ENCODE assay signal across 18 mouse cellular contexts in genomic region chr9:27180492-27180891, GRCm38 (mm10). TPM values are rescaled to one million over a fixed set of nuclear protein-coding genes. Genes with fewer than 3 reads are reported as not detected.
DNase-seq lines count a peak whose midpoint lies in the region; ATAC-seq and TF ChIP-seq lines count a peak whose summit lies in the region.
"Had no signal": no experiment of that assay in that cellular context is flagged by ENCODE, and none has a peak within 500 bp of the region (broad histone marks: within the 10 kb centered on the region; RNA-seq: fewer than 3 reads in every experiment).

No protein-coding gene starts in this region.

- no peak overlapping the region for H3K4me3 ChIP-seq in forebrain, postnatal 0 days (ENCODE audit: low read depth, low read length)
- no peak overlapping the region for H3K4me3 ChIP-seq in forebrain, embryonic 13.5 days
- no peak overlapping the region for H3K4me3 ChIP-seq in layer of hippocampus, adult 2 months
- H3K4me3 ChIP-seq in CH12.LX (replicated peaks in 1 of 3; ENCODE audit: low read depth in 2 of 3, low read length in 2 of 3, poor library complexity in 1 of 3) = no peak overlapping the region
- H3K4me3 ChIP-seq: heart, embryonic 13.5 days; neural tube, embryonic 12.5 days had no signal

- H3K9me3 ChIP-seq in forebrain, postnatal 0 days (ENCODE audit: low read length) = 0 out of 2 replicates have a peak, but pooled peaks cover 4% of the 10 kb centered on the region
- no peaks in the 10 kb centered on the region for H3K9me3 ChIP-seq in forebrain, embryonic 13.5 days (replicated peaks)
- peaks cover 3% of the 10 kb centered on the region for H3K9me3 ChIP-seq in CH12.LX (replicated peaks; ENCODE audit: low read length)
- H3K9me3 ChIP-seq: heart, embryonic 13.5 days; neural tube, embryonic 12.5 days had no signal

- peak; percentile 35 for TF ChIP-seq CTCF in forebrain, postnatal 0 days (IDR thresholded peaks at IDR 0.05; ENCODE audit: low read depth)
- peak; percentile 64 for TF ChIP-seq CTCF in layer of hippocampus, adult 2 months (conservative IDR thresholded peaks at IDR 0.05)
- TF ChIP-seq CTCF in CH12.LX (conservative IDR thresholded peaks at IDR 0.05 in 1 of 2, IDR thresholded peaks at IDR 0.05 in 1 of 2; ENCODE audit: low read depth in 2 of 2, low read length in 2 of 2) = peak in 1 of 2 experiments; percentile 64; a peak in 2 of 4 replicates

- no peak overlapping the region for H3K27ac ChIP-seq in forebrain, postnatal 0 days (ENCODE audit: low read depth, low read length)
- H3K27ac ChIP-seq in forebrain, embryonic 13.5 days = no peak overlapping the region
- no peak overlapping the region for H3K27ac ChIP-seq in layer of hippocampus, adult 2 months
- no peak overlapping the region for H3K27ac ChIP-seq in CH12.LX (ENCODE audit: insufficient read depth, low read depth)
- H3K27ac ChIP-seq: heart, embryonic 13.5 days; neural tube, embryonic 12.5 days had no signal

- no peak overlapping the region for H3K9ac ChIP-seq in forebrain, postnatal 0 days
- no peak overlapping the region for H3K9ac ChIP-seq in forebrain, embryonic 13.5 days
- no peak overlapping the region for H3K9ac ChIP-seq in CH12.LX (ENCODE audit: insufficient read depth, low read depth)
- H3K9ac ChIP-seq: heart, embryonic 13.5 days; neural tube, embryonic 12.5 days had no signal

- ATAC-seq in forebrain, postnatal 0 days = no peak; the same call in 1 of the 2 replicates
- ATAC-seq in forebrain, embryonic 13.5 days = no peak
- ATAC-seq: forebrain, embryonic 14.5 days had no signal

- no peaks in the 10 kb centered on the region for H3K4me1 ChIP-seq in forebrain, postnatal 0 days (ENCODE audit: insufficient read depth)
- peaks cover 4% of the 10 kb centered on the region for H3K4me1 ChIP-seq in forebrain, embryonic 13.5 days
- peaks cover 0 to 7% of the 10 kb centered on the region in 2 experiments; a peak in 2 of 4 replicates for H3K4me1 ChIP-seq in CH12.LX (ENCODE audit: control insufficient read depth in 1 of 2, insufficient read depth in 2 of 2)

- no peak overlapping the region for H3K4me2 ChIP-seq in forebrain, postnatal 0 days (ENCODE audit: low read depth)
- no peak overlapping the region for H3K4me2 ChIP-seq in forebrain, embryonic 13.5 days
- H3K4me2 ChIP-seq in CH12.LX (ENCODE audit: insufficient read depth, low read depth, poor library complexity, severe bottlenecking) = no peak overlapping the region
- H3K4me2 ChIP-seq: heart, embryonic 13.5 days; neural tube, embryonic 12.5 days had no signal

- TF ChIP-seq RAD21 in CH12.LX (IDR thresholded peaks at IDR 0.05; ENCODE audit: low read depth, low read length) = peak; percentile 68

- dilution Hi-C loops in CH12.LX (cut with MboI; ENCODE audit: extremely low pct_ligation_motif_present, extremely low pct_unique_long_range_greater_than_20kb, low sequenced_read_pairs) = no loop called here

- in situ Hi-C loops in CH12.LX (cut with MboI; ENCODE audit: low pct_ligation_motif_present, low pct_unique_long_range_greater_than_20kb, low sequenced_read_pairs) = no loop called here

- no peak for DNase-seq in forebrain, postnatal 0 days
- no peak for DNase-seq in layer of hippocampus, adult 2 months (ENCODE audit: low spot score in 2 of 2)
- no peak for DNase-seq in layer of hippocampus, postnatal 10 days (ENCODE audit: low spot score in 2 of 2)
- DNase-seq in CH12.LX (ENCODE audit: extremely low read depth) (peak; percentile 8), adipocyte (ENCODE audit: low spot score) (no peak)
- DNase-seq in cerebellum, adult 9-11 months = peak; percentile 52
- no peak for DNase-seq in spleen, adult 18-20 months
- DNase-seq: adrenal gland, postnatal 14 days; B cell, adult 2 months; gastrocnemius, postnatal 36 days; kidney, adult 8-10 months; liver; lung, postnatal 10 days; midbrain, embryonic 14.5 days had no signal

- no peaks in the 10 kb centered on the region for H3K27me3 ChIP-seq in forebrain, postnatal 0 days (ENCODE audit: insufficient read depth, low read length)
- H3K27me3 ChIP-seq in forebrain, embryonic 13.5 days = no peaks in the 10 kb centered on the region
- H3K27me3 ChIP-seq in CH12.LX (replicated peaks) = no peaks in the 10 kb centered on the region
- H3K27me3 ChIP-seq: heart, embryonic 13.5 days; neural tube, embryonic 12.5 days had no signal

- TF ChIP-seq POLR2A in CH12.LX (IDR thresholded peaks at IDR 0.05; ENCODE audit: low read depth, low read length) = no peak

- no peaks in the 10 kb centered on the region for H3K36me3 ChIP-seq in forebrain, postnatal 0 days (ENCODE audit: insufficient read depth)
- H3K36me3 ChIP-seq in forebrain, embryonic 13.5 days (ENCODE audit: poor library complexity, severe bottlenecking) = no peaks in the 10 kb centered on the region
- H3K36me3 ChIP-seq in CH12.LX (replicated peaks in 1 of 2; ENCODE audit: control insufficient read depth in 1 of 2, insufficient read depth in 1 of 2, low read length in 1 of 2) = no peaks in the 10 kb centered on the region
- H3K36me3 ChIP-seq: heart, embryonic 13.5 days; neural tube, embryonic 12.5 days had no signal

- H3K79me2 ChIP-seq in CH12.LX (replicated peaks; ENCODE audit: control insufficient read depth, extremely low read depth, insufficient read depth, poor library complexity, severe bottlenecking) = no peaks in the 10 kb centered on the region

- 47% methylated on average over 3 of the region's 3 CpGs for WGBS in forebrain, postnatal 0 days
- WGBS in forebrain, embryonic 13.5 days = 52% methylated on average over 3 of the region's 3 CpGs

- no peak for TF ChIP-seq EP300 in CH12.LX (IDR thresholded peaks at IDR 0.05; ENCODE audit: low read length)

TF ChIP-seq in CH12.LX, 34 proteins besides CTCF, POLR2A, EP300 and RAD21:
- TF ChIP-seq NRF1 (IDR thresholded peaks at IDR 0.05; ENCODE audit: low read depth, low read length) (no peak), ZC3H11A (IDR thresholded peaks at IDR 0.05; ENCODE audit: low read depth, low read length) (0 out of 2 replicates have a peak, but pooled peaks have one; percentile 4), ZNF384 (IDR thresholded peaks at IDR 0.05; ENCODE audit: low read depth, low read length) (peak; percentile 78), SMC3 (IDR thresholded peaks at IDR 0.05; ENCODE audit: low read depth, low read length) (peak; percentile 74)

RNA-seq across cellular contexts. Expression of gene Jam3, which starts 25.3 kb away (rescaled TPM):
- total RNA-seq in forebrain, postnatal 0 days (2014; rRNA removed) = 37.1 and 44.0 TPM in 2 replicates
- 20.6 and 27.7 TPM in 2 replicates for polyA plus RNA-seq in forebrain, postnatal 0 days (2015; fragmentation: Nextera tagmentation; extraction: Ambion mirVana)
- 113 and 123 TPM in 2 replicates for polyA plus RNA-seq in forebrain, embryonic 13.5 days (2015; fragmentation: Nextera tagmentation; extraction: Ambion mirVana)
- total RNA-seq in layer of hippocampus, adult 2 months (2021) = 10 to 100 TPM; 36.4 to 42.3 TPM
- 10 to 100 TPM; 24.3 to 26.5 TPM for total RNA-seq in layer of hippocampus, postnatal 10 days (2021)
- total RNA-seq in CH12.LX (2012; rRNA removed) (0.13 and 0.17 TPM in 2 replicates), CH12.LX (2014; rRNA removed) (0.57 and 0.72 TPM in 2 replicates)
- 1.7 and 2.0 TPM in 2 replicates for polyA plus RNA-seq in CH12.LX (2012; ENCODE audit: insufficient read length, low read depth)

Comparison
In these comparisons a context has a peak if more than half of its experiments do, and no peak if none do; other contexts are left out.
1. DNase-seq: peak in CH12.LX (single experiment) and cerebellum, adult 9-11 months (single experiment); none in forebrain, postnatal 0 days (single experiment), layer of hippocampus, adult 2 months (0 of 2), layer of hippocampus, postnatal 10 days (0 of 2), spleen, adult 18-20 months (0 of 2) and adipocyte (single experiment).
2. RNA of gene Jam3, which starts 25.3 kb away (total RNA-seq): 37.1 to 44.0 TPM in forebrain, postnatal 0 days, 36.4 to 42.3 TPM in layer of hippocampus, adult 2 months and 24.3 to 26.5 TPM in layer of hippocampus, postnatal 10 days; 0.13 to 0.72 TPM in CH12.LX; every median in the first group is over 10 times any median in the second.